Mouse (Mus musculus): Measurements from ENCODE around the gene Wbp1l. TPM values are rescaled to one million over a fixed set of nuclear protein-coding genes. Genes with fewer than 3 reads are reported as not detected.

Gene Wbp1l
- total and polyA plus RNA-seq, 3 experiments, result 52.9 to 70.0 TPM; not detected in 1

GRCm38 (mm10) chr19:46667300-46667699 lies 68.4 kb downstream of the Wbp1l start:
- Histone ChIP-seq H3K4me1 (ENCODE audit: control insufficient read depth in 1 of 2, insufficient read depth in 2 of 2, low read length in 2 of 2) (peaks cover 6 to 18% of the 10 kb centered on the region in 2 experiments), H3K4me3 (ENCODE audit: control insufficient read depth in 1 of 2, insufficient read depth in 1 of 2, low read depth in 2 of 2, low read length in 2 of 2) (no peak overlapping the region), H3K36me3 (ENCODE audit: control insufficient read depth in 1 of 2, insufficient read depth in 2 of 2, low read length in 2 of 2) (peaks cover 0 to 8% of the 10 kb centered on the region in 2 experiments; a peak in 2 of 4 replicates), H3K27me3 (ENCODE audit: control insufficient read depth in 1 of 2, insufficient read depth in 2 of 2, low read length in 2 of 2) (no peaks in the 10 kb centered on the region), H3K27ac (ENCODE audit: control insufficient read depth, low read depth, low read length) (no peak overlapping the region), H3K9me3 (replicated peaks; ENCODE audit: insufficient read depth, low read length) (no peaks in the 10 kb centered on the region), H3K9ac (ENCODE audit: control insufficient read depth, low read depth, low read length, poor library complexity, severe bottlenecking) (no peak overlapping the region), H3K79me2 (ENCODE audit: control insufficient read depth, insufficient read depth, low read length, poor library complexity) (no peaks in the 10 kb centered on the region)
- DNase-seq (ENCODE audit: low read depth, low spot score), result no peak
- TF ChIP-seq CHD2 (IDR thresholded peaks at IDR 0.05; ENCODE audit: low read length) (no peak), SIN3A (IDR thresholded peaks at IDR 0.05; ENCODE audit: low read length) (no peak), POLR2A (IDR thresholded peaks at IDR 0.05; ENCODE audit: control insufficient read depth in 1 of 2, insufficient read depth in 1 of 2, low read depth in 1 of 2, low read length in 2 of 2, poor library complexity in 1 of 2) (no peak), ZC3H11A (IDR thresholded peaks at IDR 0.05; ENCODE audit: low read depth, low read length) (no peak), USF2 (IDR thresholded peaks at IDR 0.05; ENCODE audit: borderline replicate concordance in 1 of 2, insufficient read depth in 1 of 2, low read depth in 1 of 2, low read length in 2 of 2) (no peak), TAL1 (IDR thresholded peaks at IDR 0.05; ENCODE audit: low read length) (no peak), BHLHE40 (IDR thresholded peaks at IDR 0.05; ENCODE audit: borderline replicate concordance, low read depth, low read length) (no peak), TBP (IDR thresholded peaks at IDR 0.05; ENCODE audit: low read depth, low read length) (no peak), CTCF (IDR thresholded peaks at IDR 0.05 in 2 of 3, conservative IDR thresholded peaks at IDR 0.05 in 1 of 3; ENCODE audit: control insufficient read depth in 1 of 3, insufficient read depth in 1 of 3, low read depth in 2 of 3, low read length in 3 of 3, poor library complexity in 1 of 3, severe bottlenecking in 1 of 3) (no peak), JUND (IDR thresholded peaks at IDR 0.05; ENCODE audit: low read depth, low read length) (no peak), ETS1 (IDR thresholded peaks at IDR 0.05; ENCODE audit: low read depth, low read length) (no peak)

GRCm38 (mm10) chr19:46668263-46668662 lies 69.4 kb downstream of the Wbp1l start:
- TF ChIP-seq SIN3A (IDR thresholded peaks at IDR 0.05; ENCODE audit: low read length) (no peak), UBTF (IDR thresholded peaks at IDR 0.05; ENCODE audit: borderline replicate concordance, insufficient read depth, low read depth, low read length) (no peak)
- Histone ChIP-seq H3K36me3 (ENCODE audit: control insufficient read depth in 1 of 2, insufficient read depth in 2 of 2, low read length in 2 of 2) (peaks cover 0 to 17% of the 10 kb centered on the region in 2 experiments; a peak in 2 of 4 replicates), H3K27me3 (ENCODE audit: control insufficient read depth in 1 of 2, insufficient read depth in 2 of 2, low read length in 2 of 2) (no peaks in the 10 kb centered on the region), H3K4me3 (ENCODE audit: control insufficient read depth in 1 of 2, insufficient read depth in 1 of 2, low read depth in 2 of 2, low read length in 2 of 2) (no peak overlapping the region), H3K27ac (ENCODE audit: control insufficient read depth, low read depth, low read length) (no peak overlapping the region), H3K9ac (ENCODE audit: control insufficient read depth, low read depth, low read length, poor library complexity, severe bottlenecking) (no peak overlapping the region), H3K79me2 (ENCODE audit: control insufficient read depth, insufficient read depth, low read length, poor library complexity) (no peaks in the 10 kb centered on the region), H3K4me1 (ENCODE audit: control insufficient read depth in 1 of 2, insufficient read depth in 2 of 2, low read length in 2 of 2) (peaks cover 6 to 27% of the 10 kb centered on the region in 2 experiments), H3K9me3 (replicated peaks; ENCODE audit: insufficient read depth, low read length) (no peaks in the 10 kb centered on the region)
- DNase-seq (ENCODE audit: low read depth, low spot score), result no peak

GRCm38 (mm10) chr19:46669802-46670201 lies 70.9 kb downstream of the Wbp1l start:
- no peaks in the 10 kb centered on the region for H3K79me2 ChIP-seq (ENCODE audit: control insufficient read depth, insufficient read depth, low read length, poor library complexity)
- H3K9me3 ChIP-seq (replicated peaks; ENCODE audit: insufficient read depth, low read length), result no peaks in the 10 kb centered on the region
- H3K9ac ChIP-seq (ENCODE audit: control insufficient read depth, low read depth, low read length, poor library complexity, severe bottlenecking), result peak overlapping the region; percentile 27; the same call in 1 of the 2 replicates
- no peaks in the 10 kb centered on the region for H3K27me3 ChIP-seq (ENCODE audit: control insufficient read depth in 1 of 2, insufficient read depth in 2 of 2, low read length in 2 of 2)
- peak; percentile 89 for DNase-seq (ENCODE audit: low read depth, low spot score)
- H3K4me3 ChIP-seq (ENCODE audit: control insufficient read depth in 1 of 2, insufficient read depth in 1 of 2, low read depth in 2 of 2, low read length in 2 of 2), result peak overlapping the region; percentile 39 to 65
- H3K36me3 ChIP-seq (ENCODE audit: control insufficient read depth in 1 of 2, insufficient read depth in 2 of 2, low read length in 2 of 2), result peaks cover 0 to 18% of the 10 kb centered on the region in 2 experiments; a peak in 2 of 4 replicates
- no peak overlapping the region for H3K27ac ChIP-seq (ENCODE audit: control insufficient read depth, low read depth, low read length)
- H3K4me1 ChIP-seq (ENCODE audit: control insufficient read depth in 1 of 2, insufficient read depth in 2 of 2, low read length in 2 of 2), result peaks cover 6 to 27% of the 10 kb centered on the region in 2 experiments
- peak; percentile 25; the same call in 1 of the 2 replicates for TF ChIP-seq MEF2A (IDR thresholded peaks at IDR 0.05; ENCODE audit: extremely low read depth, insufficient replicate concordance, low read depth, low read length, poor library complexity, severe bottlenecking)
- TF ChIP-seq EP300 (IDR thresholded peaks at IDR 0.05; ENCODE audit: low read depth in 1 of 2, low read length in 2 of 2), result peak; percentile 66 to 82
- TF ChIP-seq CHD1 (IDR thresholded peaks at IDR 0.05; ENCODE audit: low read depth, low read length), result 0 out of 2 replicates have a peak, but pooled peaks have one; percentile 51
- TF ChIP-seq POLR2AphosphoS2 (IDR thresholded peaks at IDR 0.05; ENCODE audit: low read length), result no peak
- TF ChIP-seq TCF12 (IDR thresholded peaks at IDR 0.05; ENCODE audit: low read depth, low read length), result peak; percentile 56; the same call in 1 of the 2 replicates
- TF ChIP-seq HCFC1 (IDR thresholded peaks at IDR 0.05; ENCODE audit: low read depth, low read length), result no peak
- TF ChIP-seq ELF1 (IDR thresholded peaks at IDR 0.05; ENCODE audit: low read depth, low read length), result 0 out of 2 replicates have a peak, but pooled peaks have one; percentile 29
- TF ChIP-seq RAD21 (IDR thresholded peaks at IDR 0.05; ENCODE audit: low read depth, low read length), result peak; percentile 14; the same call in 1 of the 2 replicates
- 0 out of 2 replicates have a peak, but pooled peaks have one; percentile 35 for TF ChIP-seq JUND (IDR thresholded peaks at IDR 0.05; ENCODE audit: low read depth, low read length)
- TF ChIP-seq E2F4 (IDR thresholded peaks at IDR 0.05; ENCODE audit: borderline replicate concordance, low read depth, low read length), result no peak
- peak; percentile 76 for TF ChIP-seq MAX (IDR thresholded peaks at IDR 0.05; ENCODE audit: low read length)
- peak; percentile 86 for TF ChIP-seq MXI1 (IDR thresholded peaks at IDR 0.05; ENCODE audit: low read depth, low read length)
- no peak for TF ChIP-seq NRF1 (IDR thresholded peaks at IDR 0.05; ENCODE audit: insufficient read depth, low read depth, low read length, poor library complexity, severe bottlenecking)
- TF ChIP-seq GATA1 (IDR thresholded peaks at IDR 0.05; ENCODE audit: low read depth, low read length), result peak; percentile 91
- peak; percentile 86 for TF ChIP-seq SIN3A (IDR thresholded peaks at IDR 0.05; ENCODE audit: low read length)

Data from MEL (cell line).